Mouse (Mus musculus): ENCODE measurements around the gene Mpeg1. TPM values are rescaled to one million over a fixed set of nuclear protein-coding genes. Genes with fewer than 3 reads are reported as not detected.

Mpeg1 gene
- polyA plus RNA-seq, 1 experiment from 2014 or later = 0.63 TPM

GRCm38 (mm10) chr19:12465530-12466144 lies 5.1 kb downstream of the Mpeg1 start:
- H3K36me3 ChIP-seq (ENCODE audit: insufficient read depth) = peaks cover 14% of the 10 kb centered on the region

GRCm38 (mm10) chr19:12466204-12466603 lies 5.6 kb downstream of the Mpeg1 start:
- H3K4me3 ChIP-seq (ENCODE audit: low read depth, low read length) = no peak overlapping the region
- no peaks in the 10 kb centered on the region for H3K27me3 ChIP-seq (ENCODE audit: insufficient read depth, low read length)
- H3K9me3 ChIP-seq (ENCODE audit: low read depth, low read length) = no peaks in the 10 kb centered on the region
- no peak overlapping the region for H3K27ac ChIP-seq (ENCODE audit: low read depth)
- no peak overlapping the region for H3K9ac ChIP-seq
- 31% methylated on average over 7 of the region's 7 CpGs for WGBS
- DNase-seq (peak; percentile 81), ATAC-seq (ENCODE audit: insufficient read depth) (0 out of 2 replicates have a peak, but pooled peaks have one; percentile 21)
- peak; percentile 93 for TF ChIP-seq CTCF (IDR thresholded peaks at IDR 0.05; ENCODE audit: low read depth)
- H3K4me2 ChIP-seq = no peak overlapping the region
- peaks cover 17% of the 10 kb centered on the region for H3K36me3 ChIP-seq (ENCODE audit: insufficient read depth)
- H3K4me1 ChIP-seq (ENCODE audit: insufficient read depth) = no peaks in the 10 kb centered on the region

More at GRCm38 (mm10) chr19:12465530-12466144, 5.1 kb downstream of the Mpeg1 start:
- no peaks in the 10 kb centered on the region for H3K27me3 ChIP-seq (ENCODE audit: insufficient read depth, low read length)
- no peak overlapping the region for H3K4me3 ChIP-seq (ENCODE audit: low read depth, low read length)
- no peaks in the 10 kb centered on the region for H3K4me1 ChIP-seq (ENCODE audit: insufficient read depth)
- TF ChIP-seq CTCF (IDR thresholded peaks at IDR 0.05; ENCODE audit: low read depth) = no peak
- ATAC-seq (ENCODE audit: insufficient read depth) (no peak), DNase-seq (no peak)
- H3K9me3 ChIP-seq (ENCODE audit: low read depth, low read length) = no peaks in the 10 kb centered on the region
- WGBS = 89% methylated on average over 10 of the region's 10 CpGs
- H3K27ac ChIP-seq (ENCODE audit: low read depth) = no peak overlapping the region
- H3K9ac ChIP-seq = no peak overlapping the region
- H3K4me2 ChIP-seq = no peak overlapping the region

DNA sequence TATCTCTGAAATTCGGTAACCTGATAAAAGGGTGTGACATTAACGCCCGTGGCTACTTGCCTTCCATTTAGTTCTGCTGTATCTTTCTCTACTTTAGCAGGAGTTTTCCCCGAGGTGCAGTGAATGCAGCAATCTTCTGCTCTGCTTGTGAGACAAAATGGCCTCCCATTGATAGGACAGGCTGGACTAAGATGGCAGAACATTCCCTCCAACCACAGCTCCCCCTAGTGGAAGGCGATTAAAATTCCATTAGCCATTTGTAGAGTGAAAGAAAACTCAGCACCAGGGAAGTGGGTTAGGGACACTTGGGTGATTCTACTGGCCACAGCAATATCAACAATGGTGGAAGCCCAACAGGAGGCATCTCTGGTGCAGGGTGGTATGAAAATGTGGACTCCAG lies 6.9 kb downstream of the Mpeg1 start:
- no peak for ATAC-seq (ENCODE audit: insufficient read depth)
- Histone ChIP-seq H3K4me2 (no peak overlapping the region), H3K36me3 (ENCODE audit: insufficient read depth) (peaks cover 17% of the 10 kb centered on the region), H3K27me3 (ENCODE audit: insufficient read depth, low read length) (no peaks in the 10 kb centered on the region), H3K9ac (no peak overlapping the region), H3K4me1 (ENCODE audit: insufficient read depth) (peaks cover 10% of the 10 kb centered on the region; the same call in 1 of the 2 replicates), H3K27ac (ENCODE audit: low read depth) (no peak overlapping the region), H3K9me3 (ENCODE audit: low read depth, low read length) (no peaks in the 10 kb centered on the region), H3K4me3 (ENCODE audit: low read depth, low read length) (no peak overlapping the region)
- WGBS = 80% methylated on average over 5 of the region's 5 CpGs
- peak; percentile 57 for DNase-seq
- TF ChIP-seq CTCF (IDR thresholded peaks at IDR 0.05; ENCODE audit: low read depth) = peak; percentile 66

GRCm38 (mm10) chr19:12471866-12472265 lies 11.3 kb downstream of the Mpeg1 start:
- no peak for TF ChIP-seq CTCF (IDR thresholded peaks at IDR 0.05; ENCODE audit: low read depth)
- Histone ChIP-seq H3K4me1 (ENCODE audit: insufficient read depth) (peaks cover 17% of the 10 kb centered on the region), H3K9me3 (ENCODE audit: low read depth, low read length) (no peaks in the 10 kb centered on the region), H3K4me2 (no peak overlapping the region), H3K27ac (ENCODE audit: low read depth) (peak overlapping the region; percentile 63), H3K9ac (no peak overlapping the region), H3K36me3 (ENCODE audit: insufficient read depth) (peaks cover 17% of the 10 kb centered on the region), H3K4me3 (ENCODE audit: low read depth, low read length) (no peak overlapping the region), H3K27me3 (ENCODE audit: insufficient read depth, low read length) (no peaks in the 10 kb centered on the region)
- 19% methylated on average over 3 of the region's 3 CpGs for WGBS
- DNase-seq (peak; percentile 57), ATAC-seq (ENCODE audit: insufficient read depth) (no peak)

DNA sequence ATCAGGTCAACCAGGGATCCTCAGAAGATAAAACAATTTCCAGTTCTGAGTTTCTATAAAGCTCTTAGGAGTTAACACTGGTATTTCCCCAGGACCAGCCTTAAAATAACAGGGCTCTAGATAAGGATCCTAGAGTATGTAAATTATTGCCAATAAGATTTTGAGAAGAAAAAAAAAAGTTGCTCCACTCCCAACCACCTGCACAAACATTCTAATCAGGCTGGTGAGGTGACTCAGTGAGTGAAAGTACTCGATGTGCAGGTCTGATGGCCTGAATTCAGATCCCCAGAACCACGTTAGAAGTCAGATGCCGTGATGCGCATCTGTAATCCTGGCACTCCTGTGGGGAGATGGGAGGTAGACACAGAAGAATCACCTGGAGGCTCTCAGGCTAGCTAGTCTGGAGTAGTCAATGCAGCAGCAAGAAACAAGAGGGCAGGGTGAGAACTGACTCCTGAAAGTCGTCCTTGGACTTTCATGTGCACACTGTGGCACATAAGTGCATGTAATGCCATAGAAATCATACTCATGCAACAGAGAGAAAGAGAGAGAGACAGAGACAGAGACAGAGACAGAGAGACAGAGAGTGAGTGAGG lies 11.9 kb downstream of the Mpeg1 start:
- Histone ChIP-seq H3K9me3 (ENCODE audit: low read depth, low read length) (no peaks in the 10 kb centered on the region), H3K4me1 (ENCODE audit: insufficient read depth) (peaks cover 17% of the 10 kb centered on the region), H3K27me3 (ENCODE audit: insufficient read depth, low read length) (no peaks in the 10 kb centered on the region), H3K4me2 (no peak overlapping the region), H3K4me3 (ENCODE audit: low read depth, low read length) (no peak overlapping the region), H3K27ac (ENCODE audit: low read depth) (peak overlapping the region; percentile 63; the same call in 1 of the 2 replicates), H3K36me3 (ENCODE audit: insufficient read depth) (peaks cover 17% of the 10 kb centered on the region), H3K9ac (no peak overlapping the region)
- WGBS = 59% methylated on average over 5 of the region's 5 CpGs
- DNase-seq = no peak
- no peak for TF ChIP-seq CTCF (IDR thresholded peaks at IDR 0.05; ENCODE audit: low read depth)
- no peak for ATAC-seq (ENCODE audit: insufficient read depth)

DNA sequence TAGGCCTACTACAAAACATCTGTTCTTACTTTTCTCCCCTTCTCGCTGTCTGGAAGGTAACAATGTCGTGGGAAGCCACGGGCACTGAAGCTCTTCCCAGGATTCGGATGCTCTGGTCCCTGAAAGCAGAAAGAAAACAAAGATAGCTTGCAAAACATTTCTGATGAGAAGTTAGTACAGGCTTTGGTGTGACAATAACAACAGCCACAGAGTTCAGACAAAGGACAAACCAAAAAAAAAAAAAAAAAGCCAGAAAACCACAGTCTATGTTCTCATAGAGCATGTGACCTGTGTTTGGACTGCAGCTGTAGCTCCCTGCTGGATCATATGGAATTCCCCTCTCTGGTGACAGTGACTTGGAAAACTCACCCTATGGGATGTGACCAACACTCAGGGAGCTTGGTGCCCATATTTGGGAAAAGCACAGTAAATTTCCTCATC lies 12.6 kb downstream of the Mpeg1 start:
- H3K27me3 ChIP-seq (ENCODE audit: insufficient read depth, low read length) = no peaks in the 10 kb centered on the region
- H3K4me1 ChIP-seq (ENCODE audit: insufficient read depth) = peaks cover 17% of the 10 kb centered on the region
- H3K36me3 ChIP-seq (ENCODE audit: insufficient read depth) = peaks cover 23% of the 10 kb centered on the region
- no peak overlapping the region for H3K4me3 ChIP-seq (ENCODE audit: low read depth, low read length)
- TF ChIP-seq CTCF (IDR thresholded peaks at IDR 0.05; ENCODE audit: low read depth) = no peak
- H3K9me3 ChIP-seq (ENCODE audit: low read depth, low read length) = no peaks in the 10 kb centered on the region
- ATAC-seq (ENCODE audit: insufficient read depth) = peak; percentile 64
- H3K27ac ChIP-seq (ENCODE audit: low read depth) = peak overlapping the region; percentile 63; the same call in 1 of the 2 replicates
- H3K9ac ChIP-seq = no peak overlapping the region
- DNase-seq = peak; percentile 63
- no peak overlapping the region for H3K4me2 ChIP-seq
- 70% methylated on average over 4 of the region's 4 CpGs for WGBS

DNA sequence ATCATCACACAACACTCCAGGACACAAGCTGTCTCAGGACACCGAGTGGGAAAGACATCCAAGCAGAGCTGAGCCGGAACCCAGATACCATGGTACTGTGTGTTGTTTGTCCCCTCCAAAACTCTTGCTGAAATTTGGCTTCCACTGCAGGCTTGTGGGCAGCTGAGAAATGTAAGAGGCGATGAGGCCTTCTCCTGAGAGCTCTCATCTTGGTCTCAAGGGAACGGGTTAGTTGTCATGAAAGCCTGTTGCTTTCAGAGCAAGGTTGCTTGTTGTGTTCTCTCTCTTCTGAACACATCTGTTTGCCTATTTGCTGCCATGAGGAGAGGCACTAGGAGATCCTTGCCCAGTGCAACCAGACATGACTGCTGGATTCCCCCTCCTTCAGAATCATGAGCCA lies 13.4 kb downstream of the Mpeg1 start:
- no peak overlapping the region; the same call in 1 of the 2 replicates for H3K27ac ChIP-seq (ENCODE audit: low read depth)
- ATAC-seq (ENCODE audit: insufficient read depth) (no peak), DNase-seq (peak; percentile 13)
- no peak overlapping the region for H3K4me3 ChIP-seq (ENCODE audit: low read depth, low read length)
- peaks cover 17% of the 10 kb centered on the region for H3K4me1 ChIP-seq (ENCODE audit: insufficient read depth)
- H3K27me3 ChIP-seq (ENCODE audit: insufficient read depth, low read length) = no peaks in the 10 kb centered on the region
- no peak for TF ChIP-seq CTCF (IDR thresholded peaks at IDR 0.05; ENCODE audit: low read depth)
- H3K9me3 ChIP-seq (ENCODE audit: low read depth, low read length) = no peaks in the 10 kb centered on the region
- H3K9ac ChIP-seq = no peak overlapping the region
- WGBS = 71% methylated on average over 4 of the region's 4 CpGs
- H3K36me3 ChIP-seq (ENCODE audit: insufficient read depth) = peaks cover 23% of the 10 kb centered on the region; the same call in 1 of the 2 replicates
- H3K4me2 ChIP-seq = no peak overlapping the region

All from lung, embryonic 14.5 days (tissue).